Mouse (Mus musculus) layer of hippocampus, postnatal 14 days (tissue): Measurements from ENCODE around the gene Kcng4. TPM values are rescaled to one million over a fixed set of nuclear protein-coding genes. Genes with fewer than 3 reads are reported as not detected.

ENCODE experiments used
- DNase-seq, 2 experiments: peaks; one replicate each; pipeline ENCODE4 v3.0.0; 2021 to 2022; ENCODE audit warnings: low spot score in 2 of 2, mixed read lengths in 1 of 2
- total RNA-seq, 2 experiments: library from RNA; stranded (reverse); gene quantifications; 2 replicates each; pipeline ENCODE4 v1.2.3; 2021

The Kcng4 gene
- total RNA-seq, 2 experiments from 2014 or later = 2.9 to 3.3 TPM

GRCm38 (mm10) chr8:119642960-119643359 lies 7.5 kb upstream of the Kcng4 start:
- DNase-seq = no peak

GRCm38 (mm10) chr8:119641058-119641457 lies 5.6 kb upstream of the Kcng4 start:
- DNase-seq = no peak

GRCm38 (mm10) chr8:119639798-119640197 lies 4.3 kb upstream of the Kcng4 start:
- no peak for DNase-seq

GRCm38 (mm10) chr8:119638261-119638660 lies 2.8 kb upstream of the Kcng4 start:
- peak in 1 of 2 experiments; percentile 37 for DNase-seq

GRCm38 (mm10) chr8:119637381-119637780 lies 1.9 kb upstream of the Kcng4 start:
- no peak for DNase-seq

- no peak for DNase-seq
These were observed 1.3 kb upstream of the Kcng4 start for GRCm38 (mm10) chr8:119636766-119637165.

GRCm38 (mm10) chr8:119635958-119636357 lies 478 bp upstream of the Kcng4 start:
- no peak for DNase-seq

GRCm38 (mm10) chr8:119634616-119635336 lies 704 bp downstream of the Kcng4 start:
- no peak for DNase-seq

GRCm38 (mm10) chr8:119632909-119633308 lies 2.6 kb downstream of the Kcng4 start:
- no peak for DNase-seq

- DNase-seq = no peak
These were observed 3.2 kb downstream of the Kcng4 start for GRCm38 (mm10) chr8:119632246-119632645.

- no peak for DNase-seq
These were observed 4.6 kb downstream of the Kcng4 start for GRCm38 (mm10) chr8:119630841-119631240.

- DNase-seq = no peak
These were observed 7.7 kb downstream of the Kcng4 start for GRCm38 (mm10) chr8:119627613-119628359.

- no peak for DNase-seq
These were observed 8.3 kb downstream of the Kcng4 start for GRCm38 (mm10) chr8:119627199-119627598.

- DNase-seq = no peak
These were observed 9.7 kb downstream of the Kcng4 start for GRCm38 (mm10) chr8:119625788-119626187.

- no peak for DNase-seq
These were observed 10.6 kb downstream of the Kcng4 start for GRCm38 (mm10) chr8:119624916-119625315.

- no peak for DNase-seq
These were observed 11.7 kb downstream of the Kcng4 start for GRCm38 (mm10) chr8:119623744-119624143.

GRCm38 (mm10) chr8:119623061-119623460 lies 12.4 kb downstream of the Kcng4 start:
- DNase-seq = no peak

- DNase-seq = no peak
These were observed 12.9 kb downstream of the Kcng4 start for GRCm38 (mm10) chr8:119622555-119622954.

- DNase-seq = no peak
These were observed 14.5 kb downstream of the Kcng4 start for GRCm38 (mm10) chr8:119620848-119621465.

GRCm38 (mm10) chr8:119620116-119620840 lies 15.2 kb downstream of the Kcng4 start:
- no peak for DNase-seq

GRCm38 (mm10) chr8:119618887-119619286 lies 16.6 kb downstream of the Kcng4 start:
- no peak for DNase-seq
